Mouse (Mus musculus) erythroblast, embryonic 14.5 days (primary cell): ENCODE measurements around the gene Zmynd10.

ENCODE experiments used
- GATA1 ChIP-seq: IDR thresholded peaks from 2 replicates; pipeline ENCODE4 v1.6.1; 2012; ENCODE audit warnings: low read length, inconsistent platforms, mixed read lengths
- TAL1 ChIP-seq: IDR thresholded peaks from 3 replicates; pipeline ENCODE4 v1.6.1; 2012; ENCODE audit warnings: low read length, inconsistent platforms, mixed read lengths

DNA sequence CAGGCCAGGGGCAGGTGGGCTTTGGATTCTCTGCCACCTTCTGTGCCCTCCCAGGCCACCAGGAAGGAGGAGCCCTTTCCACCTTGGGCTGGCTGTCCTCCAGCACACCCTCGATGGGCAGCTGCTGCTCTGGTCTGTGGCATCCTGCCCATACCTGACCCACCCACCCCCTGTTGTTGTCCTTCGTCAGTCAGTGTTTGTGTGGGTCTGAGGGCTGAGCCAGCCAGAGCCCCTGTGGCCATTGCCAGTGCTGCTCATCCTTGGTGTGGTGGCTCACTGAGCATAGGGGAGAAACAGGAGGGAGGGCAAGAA lies 24.7 kb upstream of the Zmynd10 start:
- TF ChIP-seq GATA1 (no peak), TAL1 (no peak)
